Mouse (Mus musculus): ENCODE measurements around the gene Gnat1.
A peak's percentile ranks its signal among the peaks of the same experiment; 100 is the strongest.

Gnat1 gene

DNA sequence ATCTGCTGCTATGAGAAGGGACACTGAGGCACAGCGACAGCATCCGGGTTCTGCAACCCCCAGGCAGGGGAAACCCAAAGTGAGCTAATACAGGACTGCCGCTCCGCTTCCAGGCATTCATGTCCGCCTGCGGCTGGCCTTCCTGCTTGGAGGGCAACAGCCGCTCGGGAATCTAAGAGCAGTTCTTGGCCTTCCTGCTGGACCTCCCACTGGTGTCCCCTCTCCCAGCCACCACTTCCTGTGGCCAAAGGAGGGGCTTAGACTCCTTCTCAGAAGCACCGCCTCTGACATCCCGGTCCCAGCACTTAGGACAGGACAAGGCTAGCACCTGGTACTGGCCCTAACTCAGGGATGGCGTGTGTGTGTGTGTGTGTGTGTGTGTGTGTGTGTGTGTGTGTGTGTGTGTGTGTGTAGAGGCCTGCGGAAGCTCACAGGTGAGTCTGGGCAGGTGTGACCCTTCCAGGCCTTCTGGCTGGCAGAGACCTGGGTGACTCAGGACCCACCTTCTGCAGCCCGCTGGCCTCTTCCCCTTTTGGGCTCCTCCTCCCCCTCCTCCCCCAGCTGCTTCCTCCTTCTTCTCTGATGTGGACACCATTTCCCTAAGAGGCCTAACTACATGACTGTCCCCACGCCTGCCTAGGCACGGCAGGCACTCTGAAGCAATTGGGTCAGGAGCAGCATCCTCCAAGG, 50.6 kb downstream of the Gnat1 start:
- DNase-seq (ENCODE audit: extremely low read depth, insufficient read length, low spot score): no peak

GRCm38 (mm10) chr9:107627387-107628255, 51.9 kb downstream of the Gnat1 start:
- no peak for DNase-seq (ENCODE audit: extremely low read depth, insufficient read length, low spot score)

- DNase-seq (ENCODE audit: extremely low read depth, insufficient read length, low spot score): no peak
These were observed 52.7 kb downstream of the Gnat1 start for GRCm38 (mm10) chr9:107626844-107627277.

GRCm38 (mm10) chr9:107626158-107626843, 53.2 kb downstream of the Gnat1 start:
- DNase-seq (ENCODE audit: extremely low read depth, insufficient read length, low spot score): peak; percentile 89

- DNase-seq (ENCODE audit: extremely low read depth, insufficient read length, low spot score): no peak
These were observed 54.0 kb downstream of the Gnat1 start for GRCm38 (mm10) chr9:107625351-107626128.

GRCm38 (mm10) chr9:107624951-107625350, 54.6 kb downstream of the Gnat1 start:
- no peak for DNase-seq (ENCODE audit: extremely low read depth, insufficient read length, low spot score)

DNA sequence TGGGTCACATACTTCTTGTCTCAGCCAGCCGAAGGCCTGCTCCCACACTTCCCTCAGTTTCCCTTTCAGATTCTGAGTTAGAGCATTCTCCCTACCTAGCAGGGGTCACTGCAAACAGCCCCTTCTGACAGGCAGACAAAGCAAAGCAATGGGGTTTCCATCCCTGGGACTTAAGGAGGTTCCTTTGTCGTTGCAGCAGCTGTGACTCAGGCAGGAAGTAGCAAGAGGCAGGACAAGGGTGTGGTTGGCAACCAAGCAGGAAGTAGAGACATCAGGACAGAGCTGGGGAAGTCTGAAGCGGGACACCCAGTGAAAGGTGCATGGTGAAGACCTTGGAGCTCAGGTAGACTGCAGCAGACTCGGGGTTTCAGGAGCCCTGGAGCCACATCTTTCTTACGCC, 55.0 kb downstream of the Gnat1 start:
- no peak for DNase-seq (ENCODE audit: extremely low read depth, insufficient read length, low spot score)
